Mouse (Mus musculus) adrenal gland, adult 2 months (tissue): ENCODE results near the gene Gm20661. TPM values are rescaled to one million over a fixed set of nuclear protein-coding genes. Genes with fewer than 3 reads are reported as not detected.
A peak's percentile ranks its signal among the peaks of the same experiment; 100 is the strongest.

Source experiments
- DNase-seq: peaks from one replicate; pipeline ENCODE4 v3.0.0; 2021
- long read RNA-seq: library from polyadenylated mRNA; stranded (forward); transcript quantifications from one replicate; pipeline ENCODE4 v2.0.0, GENCODE M21; 2021
- polyA plus RNA-seq: library from polyadenylated mRNA; depleted of rRNA; stranded (reverse); fragments of >200 nt; gene quantifications from 2 replicates; pipeline ENCODE4 v1.2.3, GENCODE M21; 2012; rRNA removed
- total RNA-seq, 2 experiments: library from RNA; stranded (reverse); gene quantifications; 2 replicates each; pipeline ENCODE4 v1.2.3; 2021

Gene Gm20661
- total RNA-seq (under 1 TPM in 1 of 2 experiments, not detected in 1; 0.38 TPM), polyA plus RNA-seq (0.12 and 0.20 TPM in 2 replicates)
- long read RNA-seq: 0 reads

- DNase-seq: peak; percentile 75
These were observed at the start of gene Gm20661 for GRCm38 (mm10) chr9:107982681-107983346. Gene Gm20661 (plus strand): TSS chr9:107983058.

- DNase-seq: no peak
These were observed 48.7 kb upstream of the Gm20661 start for GRCm38 (mm10) chr9:107934146-107934545.

- DNase-seq: no peak
These were observed 47.5 kb upstream of the Gm20661 start, which contains the start of gene Camkv for GRCm38 (mm10) chr9:107935374-107935773. Gene Camkv (plus strand): TSS chr9:107935674.

- peak; percentile 33 for DNase-seq
These were observed 47.1 kb upstream of the Gm20661 start for GRCm38 (mm10) chr9:107935790-107936214.

GRCm38 (mm10) chr9:107936215-107936822 is 46.5 kb upstream of the Gm20661 start:
- DNase-seq: peak; percentile 24

GRCm38 (mm10) chr9:107936831-107937230 is 46.0 kb upstream of the Gm20661 start:
- DNase-seq: no peak

GRCm38 (mm10) chr9:107947241-107948194 is 35.3 kb upstream of the Gm20661 start:
- no peak for DNase-seq

GRCm38 (mm10) chr9:107949184-107949921 is 33.5 kb upstream of the Gm20661 start:
- DNase-seq: no peak

- DNase-seq: no peak
These were observed 33.0 kb upstream of the Gm20661 start, which contains the start of gene Traip for GRCm38 (mm10) chr9:107949922-107950235. Gene Traip (plus strand): TSS chr9:107950136.

GRCm38 (mm10) chr9:107950460-107951355 is 32.1 kb upstream of the Gm20661 start:
- DNase-seq: peak; percentile 94

- DNase-seq: no peak
These were observed 27.1 kb upstream of the Gm20661 start for GRCm38 (mm10) chr9:107955613-107956289.

GRCm38 (mm10) chr9:107957141-107957540 is 25.7 kb upstream of the Gm20661 start:
- no peak for DNase-seq

- peak; percentile 71 for DNase-seq
These were observed 23.0 kb upstream of the Gm20661 start for GRCm38 (mm10) chr9:107959896-107960295.

GRCm38 (mm10) chr9:107960928-107961327 is 21.9 kb upstream of the Gm20661 start:
- DNase-seq: no peak

- no peak for DNase-seq
These were observed 21.5 kb upstream of the Gm20661 start for GRCm38 (mm10) chr9:107961351-107961762.

GRCm38 (mm10) chr9:107961881-107962280 is 21.0 kb upstream of the Gm20661 start:
- no peak for DNase-seq

GRCm38 (mm10) chr9:107962916-107963315 is 19.9 kb upstream of the Gm20661 start:
- DNase-seq: no peak

- peak; percentile 86 for DNase-seq
These were observed 19.2 kb upstream of the Gm20661 start for GRCm38 (mm10) chr9:107963700-107964099.

GRCm38 (mm10) chr9:107964681-107965080 is 18.2 kb upstream of the Gm20661 start:
- DNase-seq: no peak

GRCm38 (mm10) chr9:107966676-107967075 is 16.2 kb upstream of the Gm20661 start:
- no peak for DNase-seq
